Mouse (Mus musculus) thymus, postnatal 0 days (tissue): ENCODE measurements around the gene Hspa4l. TPM values are rescaled to one million over a fixed set of nuclear protein-coding genes. Genes with fewer than 3 reads are reported as not detected.

Source experiments
- DNase-seq: peaks from one replicate; pipeline ENCODE4 v3.0.0-alpha.2; 2015; ENCODE audit warnings: low spot score
- polyA plus RNA-seq: library from polyadenylated mRNA; unstranded; fragments of >200 nt; fragmentation: Nextera tagmentation; extraction: Ambion mirVana; gene quantifications from 2 replicates; pipeline ENCODE4 v1.2.1, GENCODE M21; 2015

The Hspa4l gene
- 22.8 and 25.9 TPM in 2 replicates for polyA plus RNA-seq

- DNase-seq, result no peak
These were observed at the start of gene Hspa4l for GRCm38 (mm10) chr3:40744024-40744835. Gene Hspa4l, plus strand, starts transcription at chr3:40744495.

GRCm38 (mm10) chr3:40695162-40695561 is 49.1 kb upstream of the Hspa4l start:
- no peak for DNase-seq

- DNase-seq, result no peak
These were observed 45.5 kb upstream of the Hspa4l start for GRCm38 (mm10) chr3:40698834-40699233.

GRCm38 (mm10) chr3:40704816-40705430 is 39.4 kb upstream of the Hspa4l start:
- DNase-seq, result no peak

GRCm38 (mm10) chr3:40708655-40709054 is 35.6 kb upstream of the Hspa4l start, which contains the start of gene Slc25a31:
Gene Slc25a31, plus strand, starts transcription at chr3:40708855.
- DNase-seq, result no peak

GRCm38 (mm10) chr3:40716056-40716455 is 28.2 kb upstream of the Hspa4l start:
- DNase-seq, result no peak

GRCm38 (mm10) chr3:40719022-40719421 is 25.3 kb upstream of the Hspa4l start:
- DNase-seq, result no peak

- no peak for DNase-seq
These were observed 5.8 kb upstream of the Hspa4l start for GRCm38 (mm10) chr3:40738381-40738912.

GRCm38 (mm10) chr3:40744836-40745660 is 753 bp downstream of the Hspa4l start:
- DNase-seq, result peak; percentile 91

- peak; percentile 86 for DNase-seq
These were observed 1.6 kb downstream of the Hspa4l start for GRCm38 (mm10) chr3:40745661-40746547.

- DNase-seq, result no peak
These were observed 16.5 kb downstream of the Hspa4l start for GRCm38 (mm10) chr3:40760746-40761145.

GRCm38 (mm10) chr3:40761312-40761711 is 17.0 kb downstream of the Hspa4l start:
- no peak for DNase-seq

- no peak for DNase-seq
These were observed 49.5 kb downstream of the Hspa4l start for GRCm38 (mm10) chr3:40793783-40794182.

GRCm38 (mm10) chr3:40798054-40798453 is 53.8 kb downstream of the Hspa4l start:
- DNase-seq, result no peak

- peak; percentile 65 for DNase-seq
These were observed 54.2 kb downstream of the Hspa4l start for GRCm38 (mm10) chr3:40798500-40798899.

- DNase-seq, result peak; percentile 97
These were observed 55.5 kb downstream of the Hspa4l start, which contains the start of gene Plk4 for GRCm38 (mm10) chr3:40799530-40800372. Gene Plk4, plus strand, starts transcription at chr3:40800019.

GRCm38 (mm10) chr3:40800373-40800823 is 56.1 kb downstream of the Hspa4l start:
- peak; percentile 49 for DNase-seq

- no peak for DNase-seq
These were observed 62.6 kb downstream of the Hspa4l start for GRCm38 (mm10) chr3:40806871-40807270.

GRCm38 (mm10) chr3:40808686-40809085 is 64.4 kb downstream of the Hspa4l start:
- no peak for DNase-seq
